Mouse (Mus musculus) gastrocnemius, postnatal 25 days (tissue): Measurements from ENCODE around the gene 1700016H13Rik. TPM values are rescaled to one million over a fixed set of nuclear protein-coding genes. Genes with fewer than 3 reads are reported as not detected.

Experiments
- DNase-seq: peaks from one replicate; pipeline ENCODE4 v3.0.0; 2022
- long read RNA-seq, 2 experiments: library from polyadenylated mRNA; stranded (forward); transcript quantifications; one replicate each; pipeline ENCODE4 v2.0.0; 2021
- total RNA-seq, 2 experiments: library from RNA; stranded (reverse); gene quantifications; 1 replicate in 1 of 2; 2 replicates in 1 of 2; pipeline ENCODE4 v1.2.3; 2021

1700016H13Rik gene
- under 1 TPM; 0.31 to 0.72 TPM for total RNA-seq
- long read RNA-seq, experiment 1, partial matches to known transcripts, result 0 of 8 reads
- long read RNA-seq, experiment 1, other reads (novel, unspliced or antisense), result 8 of 8 reads
- long read RNA-seq, experiment 2, partial matches to known transcripts, result 0 of 6 reads
- long read RNA-seq, experiment 2, other reads (novel, unspliced or antisense), result 6 of 6 reads

DNA sequence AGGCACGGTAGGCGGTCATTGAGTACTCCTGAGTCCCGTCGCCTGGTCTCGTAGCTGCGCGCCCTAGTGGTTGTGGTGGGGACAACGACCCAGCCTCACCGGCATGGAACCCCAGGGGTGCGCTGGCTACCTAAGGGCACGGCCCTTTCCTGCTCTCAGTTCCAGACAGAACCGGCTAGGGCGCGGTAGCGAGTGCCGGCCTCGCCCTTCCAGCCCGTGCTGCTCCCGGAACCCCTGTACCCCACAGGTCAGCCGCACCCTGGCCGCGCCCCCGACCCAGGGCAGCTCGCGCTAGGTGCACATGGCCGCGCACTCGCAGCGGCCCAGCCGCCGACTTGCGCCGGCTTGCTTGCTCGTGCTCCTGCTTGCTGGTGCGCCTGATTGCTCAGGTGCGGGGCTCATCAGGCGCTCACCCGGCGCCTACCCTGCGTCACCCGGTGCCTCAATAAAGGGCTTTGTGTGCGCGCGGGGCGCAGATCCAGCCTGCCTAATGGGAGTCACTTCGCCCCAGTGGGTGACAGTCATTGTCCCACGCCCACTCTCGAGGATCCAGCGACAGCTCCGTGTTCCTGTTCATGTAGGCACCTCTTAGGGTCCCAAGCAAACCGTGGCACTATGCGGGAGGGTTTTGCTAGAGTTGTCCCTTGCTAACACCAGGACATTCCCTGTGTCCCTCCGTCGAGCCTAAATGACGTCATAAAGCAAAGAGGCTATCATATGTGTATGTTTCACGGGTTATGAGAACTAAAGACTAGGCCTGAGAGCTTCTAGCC lies at the start of gene 1700016H13Rik:
1700016H13Rik (minus strand) TSS at position 665 of the 773 bp plus-strand sequence.
- DNase-seq, result peak; percentile 59

DNA sequence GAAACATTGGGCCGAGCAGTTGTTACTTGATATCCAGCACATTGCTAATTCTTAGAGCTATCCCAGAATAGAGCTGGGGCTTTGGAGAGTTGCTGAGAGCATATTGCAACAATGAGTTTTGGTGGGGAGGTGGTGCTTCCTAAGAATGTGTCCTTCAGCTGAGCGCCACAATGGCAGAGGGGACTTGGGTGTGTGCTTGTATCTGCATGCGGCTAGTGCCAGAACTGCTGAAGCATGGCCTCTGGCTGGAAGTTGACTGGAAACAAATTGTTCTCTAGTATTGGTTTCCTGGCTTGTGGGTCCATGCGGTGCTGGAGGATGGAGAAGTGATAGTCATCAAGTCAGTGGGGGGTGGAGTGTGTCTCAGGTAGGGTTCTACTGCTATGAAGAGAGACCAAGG lies 49.5 kb upstream of the 1700016H13Rik start:
- DNase-seq, result no peak

DNA sequence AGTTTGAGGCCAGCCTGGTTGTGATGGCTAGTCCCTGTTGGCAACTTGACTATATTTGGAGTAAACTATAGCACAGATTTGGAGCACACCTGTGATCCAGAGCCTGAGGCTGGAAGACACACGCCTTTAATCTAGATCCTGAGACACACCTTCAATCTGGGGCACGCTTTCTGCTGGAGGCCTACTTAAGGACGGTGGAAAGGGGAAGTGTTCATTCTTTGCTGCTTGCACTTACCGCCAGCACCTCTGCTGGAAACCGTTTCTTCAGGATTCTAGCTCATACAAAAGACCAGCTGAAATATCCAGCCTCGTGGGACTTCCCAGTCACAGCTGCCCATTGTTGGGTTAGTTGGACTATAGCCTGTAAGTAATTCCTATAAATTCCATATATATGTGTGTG lies 46.7 kb upstream of the 1700016H13Rik start:
- DNase-seq, result no peak

DNA sequence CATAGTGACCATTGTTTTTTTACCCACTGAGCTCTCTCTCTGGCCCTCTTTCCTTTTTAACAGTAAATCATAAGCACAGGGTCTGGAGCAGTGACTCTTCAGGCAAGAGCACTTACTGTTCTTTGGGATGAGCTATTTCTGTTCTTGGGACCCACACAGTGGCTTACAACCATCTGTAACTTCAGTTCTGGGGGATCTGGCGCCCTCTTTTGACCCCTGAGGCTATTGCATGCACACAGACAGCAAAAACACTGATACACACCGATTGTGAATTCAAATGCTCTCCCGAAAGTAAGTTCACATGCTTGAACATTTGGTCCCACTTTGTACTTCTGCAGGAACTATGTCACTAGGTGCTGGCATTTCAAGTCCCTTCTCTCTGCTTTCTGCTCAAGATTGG lies 45.7 kb upstream of the 1700016H13Rik start:
- no peak for DNase-seq

DNA sequence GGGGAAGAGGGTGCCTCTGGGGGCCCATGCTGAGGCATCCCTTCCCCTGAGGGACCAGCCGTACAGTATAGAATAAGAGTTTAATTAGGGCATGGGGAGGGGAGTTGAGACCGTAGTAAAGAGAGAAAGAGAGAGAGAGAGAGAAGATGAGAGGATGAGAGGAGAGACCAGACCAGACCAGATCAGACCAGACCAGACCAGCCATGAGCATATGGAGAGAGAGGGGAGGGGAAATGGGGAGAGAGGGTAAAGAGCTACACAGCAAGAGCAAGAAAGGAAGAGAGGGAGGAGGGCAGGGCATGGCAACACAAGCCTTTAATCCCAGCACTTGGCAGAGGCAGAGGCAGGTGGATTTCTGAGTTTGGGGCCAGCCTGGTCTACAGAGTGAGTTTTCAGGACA lies 44.9 kb upstream of the 1700016H13Rik start:
- no peak for DNase-seq

DNA sequence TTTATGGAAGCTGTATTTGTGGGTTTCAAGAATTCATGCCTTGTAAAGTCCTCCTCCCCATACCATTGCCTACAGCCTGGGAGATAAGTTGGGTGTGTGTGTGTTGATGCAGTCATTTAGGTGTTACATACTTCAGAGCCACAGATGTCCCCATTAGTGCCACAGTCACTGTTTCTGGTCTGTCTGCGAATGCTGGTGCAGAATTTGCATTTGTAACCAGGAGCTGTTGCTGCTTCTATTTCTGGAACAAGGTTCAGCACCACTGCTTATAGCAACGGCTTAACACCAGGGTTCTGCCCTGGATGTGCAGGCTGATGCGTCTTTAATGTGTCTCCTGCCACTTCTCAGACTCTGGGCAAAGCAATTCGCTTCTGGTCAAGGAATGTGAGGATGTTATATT lies 43.7 kb upstream of the 1700016H13Rik start:
- no peak for DNase-seq

DNA sequence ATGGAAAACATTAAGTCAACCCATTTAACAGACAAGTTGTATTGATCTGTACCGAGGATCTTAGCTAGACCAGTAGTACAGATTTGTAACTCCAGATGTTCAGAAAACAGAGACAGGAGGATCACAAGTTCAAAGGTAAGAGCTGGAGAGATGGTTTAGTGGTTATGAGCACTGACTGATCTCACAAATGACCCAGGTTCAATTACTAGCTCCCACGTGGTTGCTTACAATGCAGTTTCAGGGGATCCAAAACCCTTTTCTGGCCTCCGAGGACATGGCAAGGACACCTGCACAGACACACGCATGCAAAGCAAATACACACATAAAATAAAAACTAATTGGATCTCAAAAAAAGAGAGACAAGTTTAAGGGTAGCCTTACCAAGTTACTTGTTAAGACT lies 42.8 kb upstream of the 1700016H13Rik start:
- no peak for DNase-seq

DNA sequence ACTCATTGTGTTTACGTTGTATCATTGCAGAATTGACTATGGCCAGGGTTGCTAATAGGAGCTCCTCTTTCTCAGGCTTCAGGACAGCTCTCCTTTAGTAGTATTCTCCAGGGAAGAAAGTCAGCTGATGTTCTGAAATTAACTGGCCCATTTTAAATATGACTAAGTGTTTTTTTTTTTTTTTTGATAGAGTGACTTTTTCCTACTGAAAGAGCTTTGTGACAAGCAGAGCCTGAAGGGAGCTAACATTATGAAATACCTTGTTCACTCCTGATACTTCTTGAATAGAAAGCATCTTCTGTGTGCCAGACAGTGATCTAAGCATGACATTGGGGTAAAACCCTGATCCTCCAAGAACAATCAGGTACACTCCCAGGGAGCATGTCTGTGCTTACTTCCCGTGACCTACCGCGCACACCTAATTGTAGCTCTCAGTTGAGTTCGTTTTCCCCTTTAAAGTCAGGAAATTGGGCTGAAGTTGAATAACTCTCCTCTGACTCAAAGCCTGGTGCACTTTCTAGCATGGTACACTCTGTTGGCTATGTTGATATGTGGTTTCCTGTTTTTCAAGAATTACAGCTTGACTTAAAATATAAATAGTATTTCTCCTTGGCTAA lies 42.2 kb upstream of the 1700016H13Rik start:
- DNase-seq, result no peak

DNA sequence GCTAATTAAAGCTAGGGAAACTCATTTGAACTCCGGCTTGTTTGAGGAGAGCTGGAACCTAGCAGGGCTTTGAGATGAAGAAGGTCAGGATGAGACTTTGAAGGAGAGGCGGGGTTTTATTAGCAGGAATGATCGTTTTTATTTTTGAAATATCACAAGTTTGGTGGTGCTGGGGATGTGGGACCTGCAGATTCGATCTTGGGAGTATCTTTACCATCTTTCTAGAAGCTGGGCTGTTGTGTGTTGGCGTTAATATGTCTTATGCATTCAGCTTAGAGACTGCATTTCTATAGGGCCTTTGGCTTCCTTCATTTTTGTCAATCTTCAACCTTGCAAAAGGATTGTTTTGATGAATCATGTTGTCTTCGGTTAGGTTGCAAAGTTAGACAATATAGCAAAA lies 38.3 kb upstream of the 1700016H13Rik start:
- no peak for DNase-seq

DNA sequence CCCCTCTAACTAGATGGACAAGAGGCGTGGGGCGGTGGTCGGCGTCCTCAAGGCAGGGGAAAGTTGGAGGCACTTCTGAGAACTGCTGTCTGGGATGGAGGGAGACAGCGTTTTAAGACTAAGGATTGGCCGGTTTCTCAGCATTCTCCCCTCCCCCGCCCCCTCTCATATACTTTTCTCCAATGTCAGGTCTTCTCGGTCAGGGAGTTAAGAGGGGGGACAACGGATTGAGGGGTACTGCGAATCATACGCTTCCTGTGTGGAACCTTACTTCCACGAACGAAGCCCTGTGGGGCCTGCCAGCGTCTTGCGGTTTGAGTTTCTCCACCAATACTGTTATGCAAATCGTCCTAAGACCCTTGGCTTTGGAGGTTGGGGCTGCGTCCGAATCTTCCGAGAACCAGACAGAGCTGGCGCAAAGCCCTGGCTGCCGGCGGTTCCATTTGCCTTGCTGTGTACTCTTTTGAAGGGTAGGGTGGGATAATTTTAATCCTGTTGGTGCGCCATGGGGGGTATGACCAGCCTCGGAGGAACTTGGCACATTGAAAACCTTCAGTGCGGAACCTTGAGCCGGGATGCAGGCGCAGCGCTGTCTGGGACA lies 37.3 kb upstream of the 1700016H13Rik start:
- peak; percentile 34 for DNase-seq

DNA sequence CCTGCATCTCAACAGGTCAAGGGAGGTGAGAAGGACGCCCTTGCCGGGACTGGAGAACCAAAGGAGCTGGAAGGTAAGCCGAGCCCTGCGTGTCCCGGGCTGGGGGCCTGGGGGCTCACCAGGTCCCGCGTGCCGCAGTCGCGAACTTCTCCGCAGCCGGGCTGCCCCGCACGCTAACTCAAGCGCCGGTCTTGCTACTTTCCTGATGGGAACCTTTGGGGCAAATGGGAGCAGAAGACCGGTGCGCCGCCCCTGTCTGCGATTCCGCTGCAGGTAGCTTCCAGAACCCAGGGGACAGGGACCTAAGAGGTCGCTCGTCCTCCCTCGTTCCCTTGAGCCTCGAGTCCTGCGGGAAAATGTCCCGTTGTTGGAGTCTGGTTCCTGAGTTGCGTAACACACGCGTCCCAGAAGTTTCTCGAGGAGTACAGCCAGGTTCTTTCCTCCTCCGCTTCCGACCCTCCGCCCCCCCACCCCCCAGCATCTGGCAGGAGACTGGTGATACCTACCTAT lies 36.8 kb upstream of the 1700016H13Rik start:
- DNase-seq, result peak; percentile 50

DNA sequence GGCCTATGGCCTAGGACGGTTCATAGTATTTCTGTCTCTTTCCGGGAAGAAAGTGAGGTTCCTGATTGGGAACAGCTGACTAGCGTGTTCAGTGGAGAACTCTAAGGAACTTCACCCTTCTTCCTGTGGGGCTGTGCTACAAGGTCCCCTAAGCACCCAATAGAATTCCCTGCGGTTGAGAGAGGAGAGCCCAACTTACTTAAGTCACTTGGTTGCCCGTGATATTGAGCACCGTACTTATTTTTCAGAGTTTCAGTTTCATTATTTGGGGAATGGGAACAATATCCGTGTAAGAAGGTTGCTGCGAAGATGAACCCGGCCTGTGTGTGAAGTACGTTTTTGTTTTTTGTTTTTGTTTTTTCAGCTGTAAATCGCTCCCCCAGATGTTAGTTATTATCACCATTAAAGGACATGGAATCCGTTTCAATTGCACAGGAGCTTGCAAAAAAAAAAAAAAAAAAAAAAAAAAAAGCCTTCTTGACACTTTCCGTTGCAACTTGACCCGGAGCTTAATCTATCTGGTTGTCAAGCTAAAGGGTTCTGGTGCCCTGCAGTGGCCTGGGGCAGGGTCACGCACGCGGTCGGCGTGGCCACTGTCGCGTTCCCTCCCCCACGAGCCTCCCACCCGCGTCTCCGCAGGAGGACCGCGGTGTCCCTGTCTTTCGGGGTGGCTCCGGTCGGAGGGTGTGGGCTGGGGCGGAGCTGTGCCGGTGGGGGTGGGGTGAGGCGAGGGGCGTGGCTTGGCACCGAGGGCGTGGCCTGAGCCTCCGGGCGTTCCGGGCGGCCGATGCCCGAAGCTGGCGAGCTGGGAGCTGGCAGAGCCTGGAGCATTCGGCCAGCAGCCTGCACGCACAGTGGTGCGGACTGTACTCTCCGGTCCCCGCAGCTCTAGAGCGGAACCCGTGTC lies 36.1 kb upstream of the 1700016H13Rik start, which contains the start of gene Aff1:
Aff1 (plus strand) TSS at position 751 of the 907 bp plus-strand sequence.
- peak; percentile 97 for DNase-seq

DNA sequence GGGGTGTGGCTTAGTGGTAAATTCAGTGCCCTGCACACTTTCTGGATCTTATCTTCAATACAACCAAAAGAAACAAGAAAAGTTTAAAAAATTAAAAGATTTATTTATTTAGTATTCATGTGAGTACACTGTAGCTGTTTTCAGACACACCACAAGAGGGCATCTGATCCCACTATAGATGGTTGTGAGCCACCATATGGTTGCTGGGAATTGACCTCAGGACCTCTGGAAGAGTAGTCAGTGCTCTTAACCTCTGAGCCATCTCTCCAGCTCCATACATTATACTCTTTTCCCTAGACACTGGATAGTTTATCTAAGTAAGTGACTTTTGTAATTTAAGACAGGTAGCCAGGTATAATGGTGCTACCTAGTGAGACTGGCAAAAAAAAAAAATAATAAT lies 35.4 kb upstream of the 1700016H13Rik start:
- no peak for DNase-seq

DNA sequence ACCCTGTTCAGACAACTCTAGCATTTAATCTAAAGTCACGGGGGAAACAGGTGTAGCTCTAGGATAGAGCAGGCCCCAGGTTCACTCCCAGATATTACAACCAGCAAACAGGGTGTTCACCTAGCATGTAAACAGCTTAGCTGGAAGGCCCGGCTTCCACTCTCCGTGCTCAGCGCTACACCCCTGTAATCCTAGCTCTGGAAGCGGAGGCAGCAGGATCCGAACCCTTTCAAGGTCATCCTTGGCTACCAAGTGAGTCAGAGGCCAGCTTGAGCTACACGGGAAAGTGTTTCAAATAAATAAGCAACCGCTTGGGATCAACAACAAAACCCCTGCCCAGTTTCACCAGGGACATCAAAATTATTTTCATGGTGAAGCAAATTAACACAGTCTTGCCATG lies 34.4 kb upstream of the 1700016H13Rik start:
- DNase-seq, result no peak

DNA sequence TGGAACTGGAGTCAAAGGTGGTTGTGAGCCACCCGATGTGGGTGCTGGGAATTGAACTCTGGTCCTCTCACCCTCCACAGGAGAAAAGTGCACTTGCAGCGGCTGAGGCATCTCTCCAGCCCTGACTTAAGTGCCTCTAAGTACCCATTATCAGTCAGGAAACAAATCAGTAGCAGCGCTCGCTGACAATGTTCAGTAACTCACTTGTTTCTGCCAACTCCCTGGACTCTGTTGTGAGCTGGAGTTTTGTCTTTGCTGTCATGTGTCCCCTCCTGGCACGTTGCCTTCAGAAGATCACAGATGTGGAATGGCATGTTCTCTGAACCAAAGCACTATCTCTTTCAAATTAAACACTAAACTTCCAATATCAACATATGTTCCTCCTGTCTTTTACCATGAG lies 33.8 kb upstream of the 1700016H13Rik start:
- DNase-seq, result no peak

DNA sequence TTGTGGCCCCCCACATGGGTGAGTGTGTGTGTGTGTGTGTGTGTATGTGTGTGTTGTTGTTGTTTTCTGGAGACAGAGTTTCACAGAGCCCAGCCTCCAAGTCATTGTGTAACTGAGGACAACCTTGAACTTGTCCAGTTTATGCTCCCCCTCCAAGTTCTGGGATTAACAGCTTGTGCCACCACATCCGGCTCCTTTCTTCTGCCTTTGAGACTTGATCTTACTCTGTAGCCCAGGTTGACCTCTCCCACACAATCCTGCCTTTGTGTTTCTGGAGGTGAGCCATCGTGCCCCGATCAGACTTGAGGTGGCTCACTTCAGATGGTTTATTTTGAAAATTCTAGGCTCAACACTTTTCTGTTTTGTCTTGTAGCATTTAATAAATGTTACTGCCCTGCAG lies 26.0 kb upstream of the 1700016H13Rik start:
- DNase-seq, result no peak

DNA sequence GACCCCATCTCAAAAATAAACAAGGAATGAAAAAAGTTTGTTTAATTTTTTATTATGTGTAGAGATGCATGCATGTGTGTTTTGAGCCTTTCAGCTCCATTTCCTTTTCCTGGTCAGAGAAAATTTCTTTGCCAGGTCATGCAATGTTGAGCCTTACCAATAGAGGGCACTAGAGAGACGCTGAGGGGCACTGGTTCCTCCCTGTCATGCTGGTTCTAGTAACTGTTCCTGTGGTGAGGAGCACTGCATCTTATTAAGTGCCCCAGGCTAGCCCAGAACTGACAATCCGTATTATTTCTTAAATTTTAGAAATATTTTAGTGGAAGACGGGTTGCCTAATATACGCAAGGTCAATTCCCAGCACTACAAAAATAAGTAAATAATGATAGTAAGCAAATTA lies 24.6 kb upstream of the 1700016H13Rik start:
- DNase-seq, result peak; percentile 66

DNA sequence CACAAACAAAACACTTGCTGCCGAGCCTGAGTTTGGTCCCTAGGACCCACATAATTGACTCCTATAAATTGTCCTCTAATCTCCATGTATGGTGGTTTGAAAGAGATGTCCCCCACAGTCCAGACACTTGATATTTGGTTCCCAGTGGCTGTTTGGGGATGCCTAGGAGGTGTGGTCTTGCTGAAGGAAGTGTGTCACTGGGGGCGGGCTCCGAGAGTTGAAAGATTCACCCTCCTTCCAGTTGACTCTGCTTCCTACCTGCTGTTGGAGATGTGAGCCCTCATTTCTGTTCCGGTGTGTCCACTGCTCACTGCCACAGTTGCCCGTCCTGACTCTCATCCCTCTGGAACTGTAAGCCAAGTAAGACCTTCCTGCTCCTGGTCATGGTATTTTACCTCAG lies 23.2 kb upstream of the 1700016H13Rik start:
- no peak for DNase-seq

DNA sequence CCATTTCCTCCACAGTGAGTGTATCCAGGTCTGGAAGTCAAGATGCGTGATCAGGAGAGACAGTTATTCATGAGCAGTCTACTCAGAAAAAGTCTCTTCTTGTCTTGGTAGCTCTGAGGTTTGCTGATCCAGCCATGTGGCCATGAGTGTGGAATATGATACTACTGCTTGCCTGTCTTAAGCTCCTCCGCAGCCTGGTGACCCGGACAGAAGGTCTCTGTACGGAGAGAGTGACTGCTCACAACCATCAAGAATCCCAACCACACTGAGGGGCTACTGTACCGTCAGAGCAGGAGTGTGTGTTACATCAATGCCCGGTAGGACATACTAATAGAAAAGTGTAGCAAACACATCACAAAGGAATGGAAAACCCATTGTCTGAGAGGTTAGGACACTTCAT lies 22.1 kb upstream of the 1700016H13Rik start:
- DNase-seq, result no peak

DNA sequence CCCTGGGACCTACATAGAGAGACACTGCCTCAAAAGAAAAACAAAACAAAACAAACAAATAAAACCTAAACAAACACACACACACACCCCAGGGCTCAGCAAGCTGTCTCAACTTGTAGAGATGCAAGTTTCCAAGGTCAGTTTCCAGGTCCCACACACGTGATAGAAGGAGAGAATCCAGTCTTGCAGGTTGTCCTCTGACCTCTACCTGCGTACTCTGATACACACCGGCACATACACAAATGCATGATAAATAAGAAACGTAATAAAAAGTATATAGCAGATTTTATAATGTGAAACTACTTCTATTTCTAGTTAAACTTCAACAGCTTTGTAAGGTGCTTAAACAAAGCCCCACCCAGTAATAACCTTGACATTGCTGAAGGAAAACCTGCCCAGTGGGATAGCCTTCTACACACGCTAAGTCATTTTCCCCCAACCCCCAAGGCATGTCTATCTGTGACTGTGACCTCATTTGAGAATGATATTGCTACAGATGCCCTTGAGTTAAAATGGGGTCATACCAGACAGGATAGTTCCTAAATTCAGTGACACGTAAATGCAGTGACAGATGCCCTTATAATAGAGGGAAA lies 20.6 kb upstream of the 1700016H13Rik start:
- DNase-seq, result no peak

DNA sequence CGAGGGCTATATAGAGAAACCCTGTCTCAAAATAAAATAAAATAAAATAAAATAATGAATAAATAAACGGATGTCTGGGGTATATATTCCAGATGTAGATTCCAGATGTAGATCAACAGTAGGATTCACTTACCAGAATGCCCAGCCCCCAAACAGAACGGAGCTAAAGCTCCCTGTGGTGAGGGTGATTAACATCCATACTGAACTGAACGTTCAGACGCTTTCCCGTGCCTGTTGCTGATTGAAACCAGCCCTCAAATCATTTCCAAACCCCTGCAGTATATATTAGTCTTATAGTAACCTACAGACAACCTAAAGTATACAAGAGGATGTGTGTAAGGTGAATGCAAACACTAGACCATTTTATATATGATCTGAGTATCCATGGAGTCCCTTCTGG lies 18.7 kb upstream of the 1700016H13Rik start:
- no peak for DNase-seq
